29 mouse cellular contexts compared by ENCODE assay signal in the genomic region with DNA sequence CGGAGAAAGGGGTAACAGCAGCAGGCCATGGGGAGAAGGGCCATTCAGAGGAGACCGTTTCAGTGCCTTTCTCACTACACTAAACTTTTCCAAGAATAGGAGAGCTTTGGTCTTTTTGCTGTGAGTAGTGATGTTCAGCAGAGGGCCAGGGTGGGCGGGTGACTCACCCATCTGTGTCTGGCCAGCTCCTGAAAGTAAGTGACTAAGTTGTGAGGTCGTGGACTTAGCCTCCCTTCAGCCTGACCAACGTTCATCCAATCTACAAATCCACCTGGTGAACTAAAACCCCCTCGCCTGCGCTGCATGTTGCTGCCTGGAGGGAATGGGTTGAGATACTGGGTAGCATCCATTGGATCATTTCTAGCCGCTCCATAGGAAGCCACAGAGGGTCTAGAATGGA. TPM values are rescaled to one million over a fixed set of nuclear protein-coding genes. Genes with fewer than 3 reads are reported as not detected.
A peak's percentile ranks its signal among the peaks of the same experiment; 100 is the strongest.
DNase-seq lines count a peak whose midpoint lies in the region; ATAC-seq and TF ChIP-seq lines count a peak whose summit lies in the region.
"Had no signal": no experiment of that assay in that cellular context is flagged by ENCODE, and none has a peak within 500 bp of the region (broad histone marks: within the 10 kb centered on the region; RNA-seq: fewer than 3 reads in every experiment).

No protein-coding gene starts in this region.

- no peak for TF ChIP-seq CTCF in layer of hippocampus, adult 2 months (conservative IDR thresholded peaks at IDR 0.05)
- no peak for TF ChIP-seq CTCF in ES-Bruce4 (IDR thresholded peaks at IDR 0.05; ENCODE audit: low read depth, low read length)
- no peak for TF ChIP-seq CTCF in embryonic fibroblast, embryonic 13.5 days (IDR thresholded peaks at IDR 0.05; ENCODE audit: borderline replicate concordance, insufficient read depth, low read length)

- no peak for ATAC-seq in frontal cortex, adult (ENCODE audit: low TSS enrichment)
- no peak for ATAC-seq in hindbrain, embryonic 16.5 days
- ATAC-seq: activated CD4-positive, CD25-positive, alpha-beta regulatory T cell, adult 4 months; forebrain, embryonic 14.5 days; intestine, embryonic 16.5 days; Patski had no signal

- intact Hi-C loops in left cerebral cortex, postnatal 10 days (cut with DNase I), result no loop called here

- peak overlapping the region; percentile 71; the same call in 1 of the 2 replicates for H3K27ac ChIP-seq in layer of hippocampus, adult 2 months
- H3K27ac ChIP-seq in ES-Bruce4 (ENCODE audit: insufficient read depth, low read length), result peak overlapping the region; percentile 45
- H3K27ac ChIP-seq in embryonic fibroblast, embryonic 13.5 days (ENCODE audit: insufficient read depth, low read length), result peak overlapping the region; percentile 39; the same call in 1 of the 2 replicates
- H3K27ac ChIP-seq in hindbrain, embryonic 16.5 days (ENCODE audit: low read depth, low read length), result no peak overlapping the region
- H3K27ac ChIP-seq: embryonic facial prominence, embryonic 10.5 days; forebrain, embryonic 10.5 days; heart, adult 2 months; heart, embryonic 13.5 days; hindbrain, embryonic 13.5 days had no signal

- no peak for TF ChIP-seq POLR2A in ES-Bruce4 (IDR thresholded peaks at IDR 0.05; ENCODE audit: insufficient read depth, low read length)
- TF ChIP-seq POLR2A in embryonic fibroblast, embryonic 13.5 days (IDR thresholded peaks at IDR 0.05; ENCODE audit: low read depth, low read length), result no peak

- peaks cover 22% of the 10 kb centered on the region for H3K4me1 ChIP-seq in ES-Bruce4 (ENCODE audit: control insufficient read depth, insufficient read depth, low read length)
- peaks cover 7% of the 10 kb centered on the region; the same call in 1 of the 2 replicates for H3K4me1 ChIP-seq in embryonic fibroblast, embryonic 13.5 days (ENCODE audit: control insufficient read depth, insufficient read depth, low read length)
- H3K4me1 ChIP-seq in hindbrain, embryonic 16.5 days (ENCODE audit: control insufficient read depth, insufficient read depth, low read depth, low read length), result no peaks in the 10 kb centered on the region
- H3K4me1 ChIP-seq: embryonic facial prominence, embryonic 10.5 days; heart, embryonic 13.5 days had no signal

- H3K9ac ChIP-seq in ES-Bruce4 (ENCODE audit: low read depth, poor library complexity, severe bottlenecking), result no peak overlapping the region
- H3K9ac ChIP-seq in hindbrain, embryonic 16.5 days (ENCODE audit: low read depth, low read length), result no peak overlapping the region
- H3K9ac ChIP-seq: heart, embryonic 13.5 days; hindbrain, embryonic 13.5 days had no signal

- H3K36me3 ChIP-seq in ES-Bruce4 (ENCODE audit: control insufficient read depth, insufficient read depth, low read length, poor library complexity, severe bottlenecking), result peaks cover 88% of the 10 kb centered on the region
- peaks cover 52% of the 10 kb centered on the region for H3K36me3 ChIP-seq in hindbrain, embryonic 16.5 days (ENCODE audit: control insufficient read depth, insufficient read depth, low read length)

- no peak overlapping the region for H3K4me2 ChIP-seq in hindbrain, embryonic 16.5 days (ENCODE audit: low read length)
- H3K4me2 ChIP-seq: heart, embryonic 13.5 days; hindbrain, embryonic 13.5 days had no signal

- WGBS in hindbrain, embryonic 16.5 days, result 89% methylated on average over 8 of the region's 8 CpGs

- DNase-seq in frontal cortex, postnatal 10 days (ENCODE audit: low spot score in 2 of 2), result peak; percentile 4 to 5
- no peak for DNase-seq in layer of hippocampus, adult 2 months (ENCODE audit: low spot score in 2 of 2)
- DNase-seq in layer of hippocampus, adult 18-20 months (ENCODE audit: low spot score in 2 of 2), result no peak
- no peak for DNase-seq in left cerebral cortex, postnatal 10 days (ENCODE audit: extremely low spot score in 1 of 2, low spot score in 2 of 2)
- DNase-seq: adrenal gland, postnatal 36 days; cerebellum, adult 2 months; cerebellum, postnatal 10 days; gastrocnemius, postnatal 10 days; heart, adult 2 months had no signal

- no peaks in the 10 kb centered on the region for H3K27me3 ChIP-seq in ES-Bruce4 (ENCODE audit: control insufficient read depth, insufficient read depth, low read length, poor library complexity, severe bottlenecking)
- no peaks in the 10 kb centered on the region for H3K27me3 ChIP-seq in hindbrain, embryonic 16.5 days (replicated peaks; ENCODE audit: control insufficient read depth, insufficient read depth, low read length)
- H3K27me3 ChIP-seq: heart, embryonic 13.5 days; hindbrain, embryonic 13.5 days; Patski had no signal

- H3K9me3 ChIP-seq in ES-Bruce4 (replicated peaks; ENCODE audit: control insufficient read depth, insufficient read depth, low read length, poor library complexity, severe bottlenecking), result no peaks in the 10 kb centered on the region
- no peaks in the 10 kb centered on the region for H3K9me3 ChIP-seq in hindbrain, embryonic 16.5 days (ENCODE audit: control insufficient read depth, low read length)
- H3K9me3 ChIP-seq: embryonic facial prominence, embryonic 10.5 days; forebrain, embryonic 10.5 days; G1E; heart, embryonic 13.5 days; hindbrain, embryonic 13.5 days had no signal

- no peak overlapping the region for H3K4me3 ChIP-seq in layer of hippocampus, adult 2 months
- H3K4me3 ChIP-seq in ES-Bruce4 (ENCODE audit: low read depth, low read length), result no peak overlapping the region
- H3K4me3 ChIP-seq in embryonic fibroblast, embryonic 13.5 days (ENCODE audit: insufficient read depth, low read length), result no peak overlapping the region
- no peak overlapping the region for H3K4me3 ChIP-seq in hindbrain, embryonic 16.5 days (ENCODE audit: low read length)
- H3K4me3 ChIP-seq: embryonic facial prominence, embryonic 10.5 days; erythroblast, embryonic 14.5 days; forebrain, embryonic 10.5 days; heart, adult 2 months; heart, embryonic 13.5 days; hindbrain, embryonic 13.5 days had no signal

- TF ChIP-seq EP300 in ES-Bruce4 (IDR thresholded peaks at IDR 0.05; ENCODE audit: insufficient read depth, low read depth, low read length), result no peak

RNA-seq across cellular contexts. Expression of gene Olfr90, which starts 18.2 kb away (rescaled TPM):
- not detected for total RNA-seq in layer of hippocampus, adult 2 months (2021)
- not detected for total RNA-seq in layer of hippocampus, adult 18-20 months (2021)
- 0.22 TPM in 1 of 2 replicates, not detected in the other for polyA plus RNA-seq in ES-Bruce4 (2011; ENCODE audit: insufficient read depth, insufficient read length, low read depth, missing spikeins)
- not detected in 2 replicates for polyA plus RNA-seq in embryonic fibroblast, embryonic 13.5 days (2011; ENCODE audit: insufficient read length, low read depth, missing spikeins)
- not detected for total RNA-seq in left cerebral cortex, postnatal 10 days (2021)
- 0.09 TPM in 1 of 2 replicates, not detected in the other for polyA plus RNA-seq in hindbrain, embryonic 16.5 days (2015; fragmentation: Nextera tagmentation; extraction: Ambion mirVana)
- total RNA-seq: adrenal gland, adult 18-20 months; adrenal gland, postnatal 36 days; gastrocnemius, postnatal 10 days; gastrocnemius, postnatal 4 days; heart, adult 2 months; hematopoietic stem cell, adult 5-6 weeks had no signal
- polyA plus RNA-seq: C2C12; cerebellum, adult 2 months; embryonic facial prominence, embryonic 10.5 days; embryonic facial prominence, embryonic 14.5 days; erythroblast, embryonic 14.5 days; forebrain, embryonic 10.5 days; forebrain, embryonic 14.5 days; G1E; heart, adult 2 months; heart, embryonic 13.5 days; heart, postnatal 0 days; hindbrain, embryonic 13.5 days; intestine, embryonic 16.5 days; Patski had no signal

RNA-seq across cellular contexts. Expression of gene Gabbr1, which starts 24.4 kb away (rescaled TPM):
- total RNA-seq in layer of hippocampus, adult 2 months (2021), result 100 to 1,000 TPM; 682 to 738 TPM
- total RNA-seq in layer of hippocampus, adult 18-20 months (2021), result 100 to 1,000 TPM; 683 to 686 TPM
- polyA plus RNA-seq in ES-Bruce4 (2011; ENCODE audit: insufficient read depth, insufficient read length, low read depth, missing spikeins), result 163 and 180 TPM in 2 replicates
- polyA plus RNA-seq in embryonic fibroblast, embryonic 13.5 days (2011; ENCODE audit: insufficient read length, low read depth, missing spikeins), result 49.1 and 56.8 TPM in 2 replicates
- 100 to 1,000 TPM; 579 to 604 TPM for total RNA-seq in left cerebral cortex, postnatal 10 days (2021)
- polyA plus RNA-seq in hindbrain, embryonic 16.5 days (2015; fragmentation: Nextera tagmentation; extraction: Ambion mirVana), result 82.9 and 85.5 TPM in 2 replicates

RNA-seq across cellular contexts. Expression of gene Olfr91, which starts 28.0 kb away (rescaled TPM):
- not detected for total RNA-seq in layer of hippocampus, adult 2 months (2021)
- total RNA-seq in layer of hippocampus, adult 18-20 months (2021), result not detected
- not detected in 2 replicates for polyA plus RNA-seq in ES-Bruce4 (2011; ENCODE audit: insufficient read depth, insufficient read length, low read depth, missing spikeins)
- not detected in 2 replicates for polyA plus RNA-seq in embryonic fibroblast, embryonic 13.5 days (2011; ENCODE audit: insufficient read length, low read depth, missing spikeins)
- total RNA-seq in left cerebral cortex, postnatal 10 days (2021), result not detected
- not detected in 2 replicates for polyA plus RNA-seq in hindbrain, embryonic 16.5 days (2015; fragmentation: Nextera tagmentation; extraction: Ambion mirVana)
- total RNA-seq: adrenal gland, adult 18-20 months; adrenal gland, postnatal 36 days; gastrocnemius, postnatal 10 days; gastrocnemius, postnatal 4 days; heart, adult 2 months; hematopoietic stem cell, adult 5-6 weeks had no signal
- polyA plus RNA-seq: activated CD4-positive, CD25-positive, alpha-beta regulatory T cell, adult 4 months; C2C12; cerebellum, adult 2 months; embryonic facial prominence, embryonic 10.5 days; erythroblast, embryonic 14.5 days; forebrain, embryonic 10.5 days; forebrain, embryonic 14.5 days; G1E; heart, adult 2 months; heart, embryonic 13.5 days; heart, postnatal 0 days; hindbrain, embryonic 13.5 days; intestine, embryonic 16.5 days; Patski had no signal

RNA-seq across cellular contexts. Expression of gene Mog, which starts 46.9 kb away (rescaled TPM):
- 10 to 100 TPM; 42.6 to 45.6 TPM for total RNA-seq in layer of hippocampus, adult 2 months (2021)
- total RNA-seq in layer of hippocampus, adult 18-20 months (2021), result 10 to 100 TPM; 35.8 to 43.1 TPM
- polyA plus RNA-seq in ES-Bruce4 (2011; ENCODE audit: insufficient read depth, insufficient read length, low read depth, missing spikeins), result not detected in 2 replicates
- polyA plus RNA-seq in embryonic fibroblast, embryonic 13.5 days (2011; ENCODE audit: insufficient read length, low read depth, missing spikeins), result not detected in 2 replicates
- 10 to 100 TPM in 1 of 2 experiments, 1 to 10 TPM in 1; 3.7 to 11.2 TPM for total RNA-seq in left cerebral cortex, postnatal 10 days (2021)
- polyA plus RNA-seq in hindbrain, embryonic 16.5 days (2015; fragmentation: Nextera tagmentation; extraction: Ambion mirVana), result 1.6 and 1.9 TPM in 2 replicates
- total RNA-seq: adrenal gland, adult 18-20 months; adrenal gland, postnatal 36 days; gastrocnemius, postnatal 10 days; gastrocnemius, postnatal 4 days; heart, adult 2 months; hematopoietic stem cell, adult 5-6 weeks had no signal
- polyA plus RNA-seq: activated CD4-positive, CD25-positive, alpha-beta regulatory T cell, adult 4 months; erythroblast, embryonic 14.5 days; G1E; heart, adult 2 months; heart, embryonic 13.5 days; heart, postnatal 0 days; intestine, embryonic 16.5 days had no signal

RNA-seq across cellular contexts. Expression of gene Olfr92, which starts 49.8 kb away (rescaled TPM):
- total RNA-seq in layer of hippocampus, adult 2 months (2021), result not detected
- total RNA-seq in layer of hippocampus, adult 18-20 months (2021), result not detected
- polyA plus RNA-seq in ES-Bruce4 (2011; ENCODE audit: insufficient read depth, insufficient read length, low read depth, missing spikeins), result not detected in 2 replicates
- not detected in 2 replicates for polyA plus RNA-seq in embryonic fibroblast, embryonic 13.5 days (2011; ENCODE audit: insufficient read length, low read depth, missing spikeins)
- not detected for total RNA-seq in left cerebral cortex, postnatal 10 days (2021)
- polyA plus RNA-seq in hindbrain, embryonic 16.5 days (2015; fragmentation: Nextera tagmentation; extraction: Ambion mirVana), result not detected in 2 replicates
- total RNA-seq: adrenal gland, adult 18-20 months; adrenal gland, postnatal 36 days; G1E; gastrocnemius, postnatal 10 days; gastrocnemius, postnatal 4 days; heart, adult 2 months; hematopoietic stem cell, adult 5-6 weeks had no signal
- polyA plus RNA-seq: activated CD4-positive, CD25-positive, alpha-beta regulatory T cell, adult 4 months; C2C12; cerebellum, adult 2 months; embryonic facial prominence, embryonic 10.5 days; embryonic facial prominence, embryonic 14.5 days; erythroblast, embryonic 14.5 days; forebrain, embryonic 10.5 days; forebrain, embryonic 14.5 days; G1E; heart, adult 2 months; heart, embryonic 13.5 days; heart, postnatal 0 days; hindbrain, embryonic 13.5 days; intestine, embryonic 16.5 days; Patski had no signal

Comparison
In these comparisons a context has a peak if more than half of its experiments do, and no peak if none do; other contexts are left out.
1. DNase-seq: peak in frontal cortex, postnatal 10 days (2 of 2); none in layer of hippocampus, adult 2 months (0 of 2), layer of hippocampus, adult 18-20 months (0 of 2) and left cerebral cortex, postnatal 10 days (0 of 2).